Mouse (Mus musculus): Measurements from ENCODE around the gene Cd300lf. TPM values are rescaled to one million over a fixed set of nuclear protein-coding genes. Genes with fewer than 3 reads are reported as not detected.

The Cd300lf gene
- total and polyA plus RNA-seq, 3 experiments = 15.5 to 36.9 (median 35.3) TPM

DNA sequence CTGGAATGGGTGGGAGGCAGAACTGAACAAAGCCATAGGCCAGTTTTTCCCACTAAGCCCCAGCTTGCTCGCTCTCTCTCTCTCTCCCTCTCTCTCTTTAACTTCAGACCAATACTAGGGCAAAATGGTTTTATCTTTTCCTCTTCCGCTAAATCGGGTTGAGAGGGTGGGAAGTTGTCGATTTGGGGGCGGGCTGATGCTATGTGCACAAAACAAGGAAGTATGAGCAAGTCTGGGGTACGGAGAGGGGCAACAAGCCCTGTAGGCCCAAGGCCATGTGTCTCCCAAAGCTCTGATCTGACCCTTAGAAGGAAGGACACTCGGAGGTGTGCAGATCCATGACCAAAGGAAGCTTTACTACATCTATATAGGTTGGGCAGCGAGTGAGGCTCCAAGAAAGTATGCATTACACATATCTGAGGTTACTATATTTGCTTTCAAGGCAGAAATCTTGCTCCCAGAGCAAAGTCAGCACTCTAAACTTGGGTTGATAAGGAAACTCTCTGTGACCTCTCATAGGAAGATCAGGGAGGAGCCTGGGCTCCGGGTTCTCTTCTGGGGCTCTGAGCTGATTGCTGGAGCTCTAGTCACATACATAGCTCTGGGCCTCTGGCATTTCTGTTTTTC lies 27.9 kb upstream of the Cd300lf start:
- DNase-seq (ENCODE audit: extremely low read depth) = no peak
- H3K27ac ChIP-seq (ENCODE audit: insufficient read depth, low read depth) = no peak overlapping the region
- peaks cover 8% of the 10 kb centered on the region for H3K9me3 ChIP-seq (replicated peaks; ENCODE audit: low read length)
- dilution Hi-C loops (cut with MboI; ENCODE audit: extremely low pct_ligation_motif_present, extremely low pct_unique_long_range_greater_than_20kb, low sequenced_read_pairs) = no loop called here
- TF ChIP-seq NELFE (IDR thresholded peaks at IDR 0.05; ENCODE audit: low read depth, low read length) (0 out of 2 replicates have a peak, but pooled peaks have one; percentile 23), PAX5 (IDR thresholded peaks at IDR 0.05; ENCODE audit: low read length) (no peak)
- H3K9ac ChIP-seq (ENCODE audit: insufficient read depth, low read depth) = no peak overlapping the region
- in situ Hi-C loops (cut with MboI; ENCODE audit: low pct_ligation_motif_present, low pct_unique_long_range_greater_than_20kb, low sequenced_read_pairs) = loop anchor here (5.0 kb wide), 3 partner anchors 36 to 111 kb away; no protein-coding TSS in a partner anchor
- H3K4me3 ChIP-seq (replicated peaks in 1 of 3; ENCODE audit: low read depth in 2 of 3, low read length in 2 of 3, poor library complexity in 1 of 3) = no peak overlapping the region
- H3K27me3 ChIP-seq (replicated peaks) = no peaks in the 10 kb centered on the region
- H3K36me3 ChIP-seq (replicated peaks in 1 of 2; ENCODE audit: control insufficient read depth in 1 of 2, insufficient read depth in 1 of 2, low read length in 1 of 2) = peaks cover 0 to 13% of the 10 kb centered on the region in 2 experiments
- H3K4me1 ChIP-seq (ENCODE audit: control insufficient read depth in 1 of 2, insufficient read depth in 2 of 2) = peaks cover 26 to 64% of the 10 kb centered on the region in 2 experiments
- H3K79me2 ChIP-seq (replicated peaks; ENCODE audit: control insufficient read depth, extremely low read depth, insufficient read depth, poor library complexity, severe bottlenecking) = peaks cover 33% of the 10 kb centered on the region
- no peak overlapping the region; the same call in 1 of the 2 replicates for H3K4me2 ChIP-seq (ENCODE audit: insufficient read depth, low read depth, poor library complexity, severe bottlenecking)

GRCm38 (mm10) chr11:115160883-115161577 lies 27.2 kb upstream of the Cd300lf start:
- in situ Hi-C loops (cut with MboI; ENCODE audit: low pct_ligation_motif_present, low pct_unique_long_range_greater_than_20kb, low sequenced_read_pairs) = loop anchor here (5.0 kb wide), 3 partner anchors 36 to 111 kb away; no protein-coding TSS in a partner anchor
- no peak overlapping the region for H3K9ac ChIP-seq (ENCODE audit: insufficient read depth, low read depth)
- H3K27me3 ChIP-seq (replicated peaks) = peaks cover 4% of the 10 kb centered on the region
- TF ChIP-seq SMC3 (IDR thresholded peaks at IDR 0.05; ENCODE audit: low read depth, low read length) (peak; percentile 100), ZC3H11A (IDR thresholded peaks at IDR 0.05; ENCODE audit: low read depth, low read length) (peak; percentile 89), RCOR1 (conservative IDR thresholded peaks at IDR 0.05; ENCODE audit: low read depth, low read length) (0 out of 2 replicates have a peak, but pooled peaks have one; percentile 55), IRF4 (IDR thresholded peaks at IDR 0.05; ENCODE audit: low read depth, low read length) (peak; percentile 56; the same call in 1 of the 2 replicates), E2F4 (IDR thresholded peaks at IDR 0.05; ENCODE audit: insufficient replicate concordance, low read depth, low read length) (no peak), MYC (IDR thresholded peaks at IDR 0.05; ENCODE audit: low read depth, low read length) (no peak), ETS1 (conservative IDR thresholded peaks at IDR 0.05; ENCODE audit: low read depth, low read length) (no peak), SIN3A (IDR thresholded peaks at IDR 0.05; ENCODE audit: low read length) (0 out of 2 replicates have a peak, but pooled peaks have one; percentile 60), MAZ (IDR thresholded peaks at IDR 0.05; ENCODE audit: low read depth, low read length) (peak; percentile 24; the same call in 1 of the 2 replicates), PAX5 (IDR thresholded peaks at IDR 0.05; ENCODE audit: low read length) (no peak), NELFE (IDR thresholded peaks at IDR 0.05; ENCODE audit: low read depth, low read length) (peak; percentile 64; the same call in 1 of the 2 replicates), ZMIZ1 (IDR thresholded peaks at IDR 0.05; ENCODE audit: low read depth, low read length) (no peak), KAT2A (IDR thresholded peaks at IDR 0.05; ENCODE audit: insufficient replicate concordance, low read length) (0 out of 2 replicates have a peak, but pooled peaks have one; percentile 31), CTCF (conservative IDR thresholded peaks at IDR 0.05 in 1 of 2, IDR thresholded peaks at IDR 0.05 in 1 of 2; ENCODE audit: low read depth in 2 of 2, low read length in 2 of 2) (peak; percentile 94 to 99), MEF2A (IDR thresholded peaks at IDR 0.05; ENCODE audit: borderline replicate concordance, low read depth, low read length) (0 out of 2 replicates have a peak, but pooled peaks have one; percentile 20), NRF1 (IDR thresholded peaks at IDR 0.05; ENCODE audit: low read depth, low read length) (0 out of 2 replicates have a peak, but pooled peaks have one; percentile 11), USF2 (conservative IDR thresholded peaks at IDR 0.05; ENCODE audit: low read depth, low read length) (no peak), JUN (IDR thresholded peaks at IDR 0.05; ENCODE audit: insufficient read depth, low read depth, low read length) (no peak), JUND (conservative IDR thresholded peaks at IDR 0.05; ENCODE audit: low read depth, low read length) (no peak), RAD21 (IDR thresholded peaks at IDR 0.05; ENCODE audit: low read depth, low read length) (peak; percentile 100), TCF12 (IDR thresholded peaks at IDR 0.05; ENCODE audit: low read depth, low read length) (0 out of 2 replicates have a peak, but pooled peaks have one; percentile 38)
- H3K4me2 ChIP-seq (ENCODE audit: insufficient read depth, low read depth, poor library complexity, severe bottlenecking) = no peak overlapping the region
- H3K36me3 ChIP-seq (replicated peaks in 1 of 2; ENCODE audit: control insufficient read depth in 1 of 2, insufficient read depth in 1 of 2, low read length in 1 of 2) = peaks cover 0 to 8% of the 10 kb centered on the region in 2 experiments
- DNase-seq (ENCODE audit: extremely low read depth) = peak; percentile 85
- H3K4me1 ChIP-seq (ENCODE audit: control insufficient read depth in 1 of 2, insufficient read depth in 2 of 2) = peaks cover 23 to 58% of the 10 kb centered on the region in 2 experiments
- no peak overlapping the region for H3K4me3 ChIP-seq (replicated peaks in 1 of 3; ENCODE audit: low read depth in 2 of 3, low read length in 2 of 3, poor library complexity in 1 of 3)
- peaks cover 26% of the 10 kb centered on the region for H3K79me2 ChIP-seq (replicated peaks; ENCODE audit: control insufficient read depth, extremely low read depth, insufficient read depth, poor library complexity, severe bottlenecking)
- dilution Hi-C loops (cut with MboI; ENCODE audit: extremely low pct_ligation_motif_present, extremely low pct_unique_long_range_greater_than_20kb, low sequenced_read_pairs) = no loop called here
- no peak overlapping the region for H3K27ac ChIP-seq (ENCODE audit: insufficient read depth, low read depth)
- peaks cover 8% of the 10 kb centered on the region for H3K9me3 ChIP-seq (replicated peaks; ENCODE audit: low read length)
